Mouse (Mus musculus) activated CD4-positive, CD25-positive, alpha-beta regulatory T cell, adult 4 months (primary cell): ENCODE results near the gene Zfp691. TPM values are rescaled to one million over a fixed set of nuclear protein-coding genes. Genes with fewer than 3 reads are reported as not detected.
A peak's percentile ranks its signal among the peaks of the same experiment; 100 is the strongest.

Experiments used
- ATAC-seq: one replicate; pipeline ENCODE4 v1.8.0; 2017
- polyA plus RNA-seq, 2 experiments: library from polyadenylated mRNA; unstranded; fragments of 100-300 nt; shearing (Covaris generic); gene quantifications; one replicate each; pipeline ENCODE4 v1.2.1; 2017

Gene Zfp691
- polyA plus RNA-seq, 2 experiments from 2014 or later: 4.6 to 5.9 TPM

DNA sequence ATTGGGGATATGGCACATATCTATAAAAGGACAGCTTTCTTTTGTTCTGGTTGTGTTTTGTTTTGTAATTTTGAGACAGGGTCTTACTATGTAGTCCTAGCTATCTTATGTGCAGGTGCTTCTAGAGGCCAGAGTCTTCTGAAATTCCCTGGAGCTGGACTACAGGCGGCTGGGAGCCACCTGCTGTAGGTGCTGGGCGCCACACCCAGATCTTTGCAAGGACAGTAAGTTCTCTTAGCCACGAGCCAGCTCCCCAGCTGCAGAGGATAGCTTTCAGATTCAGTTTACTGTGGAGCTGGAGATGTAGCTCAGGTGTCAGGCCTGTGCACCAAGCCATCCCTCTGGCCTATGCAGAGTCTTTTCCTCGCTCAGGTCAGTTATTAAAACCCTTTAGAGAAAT lies 6.9 kb downstream of the Zfp691 start:
- ATAC-seq: no peak

DNA sequence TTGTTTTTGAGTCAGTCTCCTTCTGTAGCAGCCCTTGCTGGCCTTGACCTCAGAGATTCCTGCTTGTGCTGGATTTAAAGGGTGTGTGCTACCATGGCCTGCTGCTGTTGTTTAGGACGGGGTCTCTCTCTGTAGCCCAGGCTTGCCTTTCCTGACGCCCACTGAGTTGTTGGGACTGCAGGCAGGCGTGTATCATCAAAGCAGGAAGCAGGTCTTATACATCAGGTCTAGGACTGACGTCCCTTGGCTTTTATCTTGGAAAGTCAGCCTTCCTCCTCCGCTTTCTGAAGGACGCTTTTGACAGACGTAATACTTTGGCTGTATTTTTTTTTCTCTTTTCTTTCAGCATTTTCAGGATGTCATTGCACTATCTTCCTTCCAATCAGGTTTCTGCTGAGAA lies 8.1 kb downstream of the Zfp691 start:
- ATAC-seq: no peak

DNA sequence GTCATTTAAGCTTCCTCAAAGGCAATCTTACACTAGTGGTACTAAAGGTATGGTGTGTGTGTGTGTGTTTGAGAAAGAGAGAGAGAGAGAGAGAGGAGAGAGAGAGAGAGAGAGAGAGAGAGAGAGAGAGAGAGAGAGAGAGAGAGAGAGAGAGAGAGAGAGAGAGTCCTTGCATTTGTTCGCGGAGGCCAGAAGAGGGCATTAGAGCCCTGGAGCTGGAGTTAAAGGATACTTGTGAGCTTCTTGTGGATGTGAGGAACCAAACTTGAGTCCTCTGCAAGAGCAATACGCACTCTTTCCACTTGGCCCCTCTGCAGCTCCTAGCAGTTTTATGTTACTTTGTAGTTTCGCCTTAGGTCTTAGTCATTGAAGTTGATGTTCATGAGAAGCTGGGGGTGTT lies 11.0 kb downstream of the Zfp691 start:
- ATAC-seq: no peak

DNA sequence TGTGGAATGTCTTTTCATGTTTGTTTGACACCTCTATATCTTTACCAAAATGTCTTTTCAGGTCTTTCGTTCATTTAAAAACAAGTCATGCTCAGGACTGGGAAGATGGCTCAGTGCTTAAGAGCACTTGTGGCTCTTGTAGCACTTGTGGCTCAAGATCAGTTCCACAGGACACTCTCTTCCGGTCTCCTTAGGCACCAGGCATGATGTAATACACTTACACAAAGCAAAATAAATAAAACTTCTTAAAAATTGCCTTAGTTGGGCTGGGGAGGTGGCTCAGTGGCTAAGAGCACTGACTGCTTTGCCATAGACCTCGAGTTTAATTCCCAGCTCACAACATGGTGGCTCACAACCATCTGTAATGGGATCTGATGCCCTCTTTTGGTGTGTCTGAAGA lies 12.6 kb downstream of the Zfp691 start:
- ATAC-seq: no peak

DNA sequence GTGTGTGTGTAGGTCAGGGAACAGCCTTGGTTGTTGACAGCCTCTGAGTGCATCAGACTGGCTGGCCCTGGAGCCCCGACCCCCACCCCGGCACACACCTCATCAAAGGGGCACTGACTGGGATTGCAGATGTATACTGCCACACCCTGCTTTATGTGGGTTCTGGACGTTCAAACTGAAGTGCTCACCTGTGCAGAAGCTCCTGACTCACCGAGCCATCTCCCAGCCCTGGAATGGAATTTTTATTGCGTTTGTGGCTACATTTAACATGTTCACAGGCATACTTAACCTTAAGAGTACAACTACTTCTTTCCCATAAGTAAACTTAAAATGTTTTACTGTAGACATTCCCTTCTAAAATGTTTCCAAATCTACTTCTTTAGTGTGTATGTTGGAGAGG lies 16.1 kb downstream of the Zfp691 start:
- no peak for ATAC-seq

DNA sequence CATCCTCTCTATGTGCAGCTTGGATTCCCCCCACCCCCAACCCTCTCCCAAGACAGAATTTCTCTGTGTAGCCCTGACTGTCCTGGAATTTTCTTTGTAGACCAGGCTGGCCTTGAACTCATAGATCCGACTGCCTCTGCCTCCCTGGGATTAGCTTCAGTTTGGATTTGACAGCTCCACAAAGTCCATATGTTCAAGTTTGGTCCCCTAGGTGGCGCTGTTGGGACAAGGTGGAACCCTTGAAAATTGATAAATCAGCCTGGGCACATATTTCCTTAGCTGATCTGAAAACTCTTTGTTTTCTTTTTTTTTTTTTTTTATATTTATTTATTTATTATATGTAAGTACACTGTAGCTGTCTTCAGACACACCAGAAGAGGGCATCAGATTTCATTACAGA lies 16.8 kb downstream of the Zfp691 start:
- no peak for ATAC-seq

DNA sequence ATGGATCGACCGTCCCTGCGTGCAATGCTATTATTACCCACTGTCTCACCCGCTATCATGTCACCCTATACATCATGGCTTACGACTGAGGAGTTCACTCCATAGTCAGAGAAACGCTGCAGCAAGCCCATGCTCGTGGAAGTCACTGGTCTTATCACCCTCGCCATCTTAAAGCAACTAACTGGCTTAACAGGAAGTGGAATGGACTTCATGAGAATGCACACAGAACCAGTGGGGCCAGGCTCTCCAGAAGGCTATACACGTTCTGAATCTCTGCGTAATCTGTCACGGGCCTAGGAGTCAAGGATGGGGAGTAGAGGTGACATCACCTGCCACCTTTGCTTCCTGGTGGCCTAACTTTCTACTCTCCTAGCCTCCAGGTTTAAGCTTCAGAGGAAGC lies 25.3 kb downstream of the Zfp691 start:
- no peak for ATAC-seq

DNA sequence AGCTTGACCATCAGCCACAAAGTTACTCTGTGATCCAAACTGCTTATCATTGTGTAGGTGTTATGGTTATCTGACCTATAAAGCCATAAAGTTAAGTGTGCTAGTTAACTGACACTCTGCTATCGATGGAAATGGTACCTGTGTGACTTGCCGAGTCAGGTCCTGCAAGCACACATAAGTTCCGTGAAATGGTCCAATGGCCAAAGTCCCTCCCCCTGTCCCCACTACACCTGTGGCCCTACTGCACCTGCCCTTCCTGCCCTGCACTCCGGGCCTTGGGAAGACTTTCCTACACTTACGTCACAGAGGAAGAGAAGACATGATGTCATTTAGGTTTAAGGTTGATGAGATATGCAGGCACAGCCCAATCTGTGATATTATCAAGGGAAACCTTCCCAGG lies 26.6 kb downstream of the Zfp691 start:
- no peak for ATAC-seq

DNA sequence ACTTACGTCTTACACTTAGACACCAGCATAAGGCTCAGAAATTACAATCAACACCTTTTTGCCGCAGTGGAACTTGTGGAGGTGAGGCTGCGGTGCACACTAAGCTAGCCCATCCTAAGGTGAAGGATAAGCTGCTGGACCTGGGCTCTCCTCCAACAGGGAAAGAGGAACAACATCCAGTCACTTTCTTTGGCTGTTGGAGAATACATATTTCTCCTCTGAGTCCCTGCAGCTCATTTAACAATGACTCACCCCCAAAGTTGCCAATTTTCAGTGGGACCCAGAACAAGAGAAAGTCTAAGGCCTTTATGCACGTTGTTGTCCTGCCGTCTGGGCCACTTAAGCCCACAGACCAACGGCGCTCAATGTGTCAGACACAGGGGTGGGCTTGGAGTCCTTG lies 27.2 kb downstream of the Zfp691 start:
- no peak for ATAC-seq

DNA sequence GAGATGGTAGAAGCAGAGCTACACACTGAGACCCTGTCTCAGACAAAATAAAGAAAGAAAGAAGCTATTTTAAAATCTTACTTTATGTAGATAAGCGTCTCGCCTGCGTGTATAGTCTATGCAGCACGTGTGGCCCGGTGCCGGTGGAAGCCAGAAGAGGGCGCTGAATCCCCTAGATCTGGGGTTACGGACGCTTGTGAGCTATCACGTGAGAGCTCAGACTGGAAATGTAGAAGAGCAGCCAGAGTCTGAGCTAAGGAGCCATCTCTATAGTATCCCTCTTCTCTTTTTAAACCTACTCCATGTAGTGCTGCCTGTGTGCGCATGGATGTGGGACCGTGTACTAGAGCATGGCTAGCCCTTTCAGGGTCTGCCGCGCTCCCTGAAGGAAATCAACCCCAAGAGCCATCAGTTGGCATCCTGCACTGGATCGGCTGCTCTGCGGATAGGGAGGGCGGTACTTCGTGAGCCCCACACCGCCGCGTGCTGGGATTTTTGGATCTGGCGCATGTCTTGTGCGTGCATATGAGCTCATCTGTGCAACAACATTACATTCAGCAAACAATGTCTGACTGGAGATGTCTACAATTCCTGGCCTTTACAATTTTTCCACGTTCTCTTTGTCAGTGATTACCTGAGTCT lies 31.6 kb downstream of the Zfp691 start:
- ATAC-seq: no peak

DNA sequence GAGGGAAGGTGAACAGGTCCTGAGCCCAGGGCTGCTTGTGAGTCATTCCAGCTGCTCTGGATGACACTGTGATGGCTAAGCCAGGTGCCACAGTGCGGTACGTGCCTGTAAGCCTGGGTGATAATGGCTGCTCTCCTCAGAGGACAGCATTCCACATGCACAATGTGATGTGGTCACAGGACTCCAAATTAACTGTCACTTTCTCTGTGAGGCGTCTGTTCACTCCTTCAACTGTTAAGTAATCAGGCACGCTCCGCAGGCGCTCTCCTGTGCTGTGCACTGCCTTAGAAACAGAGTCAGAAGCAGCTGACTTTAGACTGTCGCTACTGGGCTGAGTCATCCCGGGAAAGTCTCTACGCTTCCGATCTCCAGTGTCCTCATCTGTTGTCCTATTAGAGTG lies 32.8 kb downstream of the Zfp691 start:
- no peak for ATAC-seq

DNA sequence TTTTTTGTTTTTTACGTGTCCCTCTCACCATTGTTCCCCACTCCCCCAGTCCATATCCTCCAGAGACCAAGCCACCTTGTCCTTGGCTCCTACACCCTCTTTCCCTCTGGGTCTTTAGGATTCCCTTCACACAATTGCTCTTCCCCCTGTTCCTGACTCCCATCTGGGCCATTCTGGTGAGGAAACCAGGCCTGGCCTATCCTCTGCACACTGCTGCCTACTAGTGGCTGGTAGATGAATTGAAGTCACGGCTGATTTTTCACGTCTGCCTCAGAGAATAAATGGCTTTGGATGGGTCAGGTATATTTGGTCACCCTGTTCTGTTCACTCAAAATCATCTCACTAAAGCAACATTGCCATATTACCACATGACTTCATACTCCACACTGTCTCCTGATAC lies 33.9 kb downstream of the Zfp691 start:
- peak; percentile 80 for ATAC-seq

DNA sequence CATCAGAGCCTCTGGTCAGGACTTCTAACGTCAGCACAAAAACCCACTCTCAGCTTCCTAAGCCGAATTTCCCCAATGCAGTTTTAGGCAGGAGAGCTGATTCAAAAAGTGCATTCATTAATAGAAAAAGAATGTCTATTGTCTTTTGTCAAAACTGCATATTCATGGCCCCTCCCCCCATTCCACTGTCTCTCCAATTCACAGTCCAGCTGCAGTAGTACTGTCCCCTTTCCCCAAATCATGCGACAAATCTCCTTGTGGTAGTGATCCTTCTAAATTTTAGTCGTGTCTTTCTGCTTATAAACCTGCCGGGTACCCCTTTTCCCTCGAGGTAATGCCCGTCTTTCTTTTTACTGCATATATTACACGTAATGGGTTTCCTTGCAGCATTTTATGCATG lies 35.2 kb downstream of the Zfp691 start:
- ATAC-seq: no peak

DNA sequence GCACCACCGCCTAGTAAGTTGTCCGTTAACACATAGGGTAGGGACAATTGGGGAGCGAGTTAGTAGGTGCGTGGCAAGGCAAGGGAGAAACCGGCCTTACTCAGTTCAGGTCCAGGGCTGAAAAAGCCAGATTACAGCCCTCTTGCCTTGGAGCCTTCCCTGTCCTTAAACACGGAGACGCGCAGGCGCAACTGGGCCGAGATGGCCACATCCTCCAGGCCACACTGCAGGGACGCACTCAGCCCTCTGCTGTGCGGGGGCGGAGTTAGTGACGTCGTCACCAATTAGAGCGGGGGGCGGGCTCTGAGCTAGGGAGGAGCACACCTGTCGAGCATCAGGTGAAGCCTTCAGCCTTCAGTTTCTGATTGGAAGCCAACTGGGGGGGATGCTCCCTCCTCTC lies 35.8 kb downstream of the Zfp691 start:
- ATAC-seq: no peak

DNA sequence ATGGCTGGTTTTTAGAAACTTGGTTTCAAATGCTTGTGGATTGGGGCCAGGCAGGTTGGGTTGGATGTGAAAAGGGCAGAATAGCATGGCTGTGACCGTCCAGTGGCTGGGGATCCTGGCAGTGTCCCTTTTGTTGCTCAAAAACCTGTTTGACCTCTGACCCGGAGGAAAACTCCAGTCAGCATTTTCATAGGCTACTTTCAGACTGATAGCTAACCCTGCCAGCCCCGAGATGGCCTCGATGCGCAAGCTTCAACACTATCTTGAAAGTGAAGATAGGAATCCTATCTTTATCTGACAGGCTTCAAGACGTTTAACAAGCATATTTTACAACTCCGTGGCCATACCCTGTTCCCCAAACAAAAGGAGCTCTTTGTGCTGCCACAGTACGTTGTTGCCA lies 36.7 kb downstream of the Zfp691 start:
- ATAC-seq: no peak

DNA sequence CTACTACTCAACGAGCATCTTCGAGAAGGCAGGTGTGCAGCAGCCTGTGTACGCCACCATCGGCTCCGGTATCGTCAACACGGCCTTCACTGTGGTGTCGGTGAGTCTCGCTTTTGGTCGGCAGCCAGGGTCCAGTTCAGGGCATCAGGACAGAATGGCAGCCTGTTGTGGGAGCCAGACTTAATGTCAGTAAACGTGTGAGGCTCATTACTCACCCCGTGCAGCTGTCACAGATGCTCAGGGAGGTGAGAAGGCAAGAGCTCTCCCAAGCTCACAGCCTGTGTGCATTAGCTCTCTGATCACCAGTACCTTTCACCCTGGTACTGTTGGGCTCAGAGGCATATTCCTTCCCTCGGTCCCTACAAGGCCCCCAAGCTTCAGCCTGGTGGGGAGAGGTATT lies 40.1 kb downstream of the Zfp691 start:
- ATAC-seq: no peak

DNA sequence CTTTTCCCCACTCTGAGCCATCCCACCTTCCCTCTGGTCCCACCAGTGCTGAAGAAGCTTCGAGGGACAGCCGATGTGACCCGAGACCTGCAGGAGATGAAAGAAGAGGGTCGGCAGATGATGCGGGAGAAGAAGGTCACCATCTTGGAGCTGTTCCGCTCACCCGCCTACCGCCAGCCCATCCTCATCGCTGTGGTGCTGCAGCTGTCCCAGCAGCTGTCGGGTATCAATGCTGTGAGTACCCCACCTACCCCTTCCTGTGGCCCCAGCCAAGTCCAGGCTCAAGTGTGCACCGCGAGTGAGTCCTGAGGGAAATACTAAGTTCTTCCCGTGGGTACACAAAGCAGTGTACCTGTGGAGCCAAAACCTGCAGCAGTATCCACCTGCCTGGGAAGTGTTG lies 40.7 kb downstream of the Zfp691 start:
- no peak for ATAC-seq

DNA sequence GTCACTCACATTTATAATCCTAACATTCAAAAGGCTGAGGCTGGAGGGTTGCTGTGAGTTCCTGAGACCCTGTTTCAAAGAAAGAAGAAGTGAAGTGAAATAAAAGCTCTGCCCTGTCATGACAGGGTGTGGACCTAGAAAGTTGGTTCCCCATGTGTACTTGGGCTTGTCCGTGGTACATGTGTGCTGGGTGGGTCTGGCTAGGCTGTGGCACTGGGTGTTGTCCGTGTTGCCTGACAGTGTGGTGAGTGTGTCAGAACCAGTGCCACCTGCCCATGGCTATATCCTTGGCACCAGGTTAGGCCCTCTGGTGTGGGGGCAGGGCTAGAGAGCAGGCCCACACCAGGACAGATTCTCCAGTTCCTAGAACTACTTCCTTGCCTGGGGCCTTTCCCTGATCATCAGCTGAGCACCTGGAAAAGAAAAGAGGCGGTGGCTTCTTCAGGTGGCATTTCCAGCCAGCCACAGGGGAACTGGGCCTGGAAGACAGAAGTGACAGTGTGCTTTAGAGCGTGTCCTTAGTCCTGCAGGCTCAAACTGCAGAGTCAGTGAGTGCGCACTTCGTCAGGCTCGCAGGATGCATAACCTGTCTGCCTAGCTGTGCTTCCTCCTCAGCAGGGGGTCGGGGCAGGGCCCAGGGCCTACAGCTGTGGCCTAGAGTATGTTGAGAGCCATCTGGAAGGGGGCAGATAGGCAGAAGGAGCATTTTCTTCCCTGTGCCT lies 42.6 kb downstream of the Zfp691 start:
- ATAC-seq: no peak

DNA sequence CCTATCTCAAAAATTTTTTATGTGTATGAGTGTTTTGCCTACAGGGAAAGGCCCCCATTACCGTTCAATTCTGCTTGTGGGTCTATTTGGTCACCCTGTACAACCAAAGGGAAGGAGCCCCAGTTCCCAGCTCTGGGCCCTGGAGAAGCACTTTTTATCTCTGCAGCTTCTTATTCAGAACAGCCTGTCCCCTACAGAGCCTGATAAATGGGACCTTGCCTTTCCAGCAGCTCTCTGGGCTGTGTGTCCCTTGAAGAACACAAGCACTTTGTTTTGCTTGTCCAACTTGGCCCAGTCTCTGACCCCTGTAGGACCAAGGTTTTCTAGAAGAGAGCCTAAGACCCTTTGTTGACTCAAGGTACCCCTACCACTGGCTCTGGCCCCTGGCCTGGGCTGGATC lies 44.9 kb downstream of the Zfp691 start:
- no peak for ATAC-seq

DNA sequence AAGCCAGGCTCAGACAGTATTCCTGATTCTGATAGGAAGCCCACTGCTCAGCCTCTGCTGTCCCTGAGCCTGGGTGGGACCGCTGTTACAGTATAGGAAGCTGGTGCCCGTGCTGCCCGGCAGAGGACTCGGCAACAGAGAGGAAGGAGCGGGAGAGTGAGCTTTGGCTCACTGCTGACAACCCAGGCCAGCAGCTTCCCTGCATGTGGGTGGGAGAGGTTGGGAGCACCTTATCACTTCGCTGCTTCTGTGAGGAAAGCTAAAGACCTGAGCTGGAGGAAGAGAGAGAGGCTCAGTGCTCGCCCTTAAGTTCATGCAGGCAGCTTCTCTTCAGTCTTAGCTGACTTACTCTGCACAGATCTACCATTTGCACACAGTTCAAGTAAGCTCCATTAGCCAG lies 45.4 kb downstream of the Zfp691 start:
- no peak for ATAC-seq

DNA sequence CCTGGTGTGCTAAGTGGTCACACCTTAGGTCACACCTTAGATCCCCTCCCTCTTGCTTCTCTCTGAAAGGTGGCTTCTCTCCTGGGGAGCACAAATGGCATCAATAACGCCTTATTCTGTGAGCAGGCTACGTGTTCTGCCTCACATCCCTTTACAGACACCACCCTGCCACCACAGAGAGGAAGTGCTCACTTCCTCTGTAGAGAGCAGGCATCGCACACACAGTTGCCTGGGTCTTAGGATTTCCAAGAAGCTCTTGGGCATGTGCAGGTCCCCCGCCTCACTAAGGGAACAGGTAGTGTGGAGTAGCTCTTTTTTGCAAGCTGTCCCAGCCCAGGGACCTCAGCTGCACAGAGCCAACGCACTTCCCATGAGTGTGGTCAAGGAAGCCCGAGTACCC lies 46.8 kb downstream of the Zfp691 start:
- peak; percentile 87 for ATAC-seq

DNA sequence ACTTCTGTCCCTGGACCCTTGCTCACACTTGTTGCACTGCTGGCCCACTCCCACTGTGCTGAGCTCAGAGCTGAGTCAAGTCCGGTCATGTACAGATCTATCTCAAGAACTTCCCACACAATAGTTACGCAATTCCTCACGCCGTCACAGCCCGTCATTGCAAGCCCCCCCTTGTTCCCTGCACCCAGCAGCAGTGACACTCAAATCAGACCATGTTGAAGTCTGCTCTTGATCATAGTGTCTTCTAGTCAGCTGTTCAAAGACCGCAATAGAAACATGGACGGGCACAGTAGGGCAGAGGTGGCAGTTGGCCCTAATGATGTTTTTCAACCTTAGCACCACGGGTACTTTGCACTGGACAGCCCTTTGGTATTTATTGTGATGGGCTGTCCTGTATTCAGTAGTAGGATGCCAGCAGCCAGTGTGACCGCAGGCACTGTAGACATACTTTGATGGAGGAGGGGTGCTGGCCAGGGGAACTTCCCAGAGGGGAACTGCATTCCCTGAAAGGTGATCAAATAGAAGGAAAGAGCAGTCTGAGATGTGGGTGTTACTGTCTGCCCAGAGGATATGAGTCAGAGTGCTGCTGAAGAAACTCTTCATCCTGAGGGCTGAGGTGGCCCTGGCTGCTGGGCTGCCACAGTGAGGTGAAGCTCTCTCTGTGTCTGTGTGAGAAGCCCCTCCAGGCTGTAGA lies 48.3 kb downstream of the Zfp691 start:
- ATAC-seq: peak; percentile 65

DNA sequence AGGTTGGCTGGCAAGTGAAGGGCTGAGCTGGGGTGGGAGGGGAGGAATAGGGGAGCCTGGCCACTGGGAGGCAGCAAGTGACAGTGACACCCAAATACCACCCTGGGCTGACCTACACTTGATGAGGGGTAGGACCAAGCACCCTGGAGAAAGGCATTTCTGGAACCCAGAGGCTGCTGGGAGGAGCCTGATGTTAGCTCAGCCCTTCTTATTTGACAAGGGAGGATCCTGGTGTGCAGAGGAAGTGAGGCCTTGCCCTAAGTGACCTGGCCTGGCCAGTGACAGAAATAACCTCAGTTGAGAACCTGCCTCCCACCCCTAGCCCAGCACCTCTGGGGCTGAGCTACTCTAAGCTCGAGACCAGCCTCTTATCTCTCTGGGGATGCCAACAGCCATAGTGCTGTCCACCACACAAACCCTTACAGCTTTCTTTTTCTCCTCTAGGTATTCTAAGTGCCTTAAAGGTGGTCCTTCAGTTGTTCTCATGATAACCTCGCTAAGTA lies 49.2 kb downstream of the Zfp691 start:
- no peak for ATAC-seq

DNA sequence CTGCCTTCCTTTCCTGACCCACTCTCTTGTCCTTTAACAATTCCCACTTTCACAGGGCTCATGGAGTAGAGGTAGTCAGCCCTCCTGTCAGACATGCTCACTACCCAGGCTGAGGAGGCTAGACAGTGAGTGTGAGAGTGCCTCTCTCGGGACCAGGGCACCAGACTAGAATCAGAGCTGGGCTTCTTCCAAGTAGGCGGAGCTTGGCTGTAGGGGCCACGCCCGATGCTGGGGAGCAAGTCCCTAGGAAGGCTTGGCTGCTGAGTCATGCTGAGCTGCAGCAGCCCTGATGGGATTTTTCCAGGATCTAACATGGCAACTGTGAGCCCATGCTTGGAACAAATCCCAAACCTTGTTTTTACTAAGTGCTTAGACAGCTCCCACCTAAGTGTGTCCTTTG lies 52.7 kb downstream of the Zfp691 start:
- no peak for ATAC-seq
